Mouse (Mus musculus) small intestine, adult 2 months (tissue): Measurements from ENCODE around the gene Slc35d2. TPM values are rescaled to one million over a fixed set of nuclear protein-coding genes. Genes with fewer than 3 reads are reported as not detected.

Experiments
- H3K27ac ChIP-seq: fragments of 200-500 bp; 2 replicates; pipeline ENCODE4 v1.5.1; 2012; ENCODE audit warnings: low read depth, low read length, control low read depth, inconsistent platforms; ENCODE audit not compliant: insufficient read depth
- H3K27me3 ChIP-seq: fragments of 200-500 bp; 2 replicates; pipeline ENCODE4 v1.6.1; 2012; ENCODE audit warnings: mild to moderate bottlenecking, moderate library complexity, low read length, inconsistent platforms; ENCODE audit not compliant: control insufficient read depth, insufficient read depth
- H3K36me3 ChIP-seq: fragments of 200-500 bp; 2 replicates; pipeline ENCODE4 v1.6.1; 2012; ENCODE audit warnings: mild to moderate bottlenecking, low read length, control low read depth, inconsistent platforms; ENCODE audit not compliant: control insufficient read depth, insufficient read depth
- H3K4me1 ChIP-seq: fragments of 200-500 bp; 2 replicates; pipeline ENCODE4 v1.6.1; 2012; ENCODE audit warnings: low read length, inconsistent platforms, mixed read lengths; ENCODE audit not compliant: control insufficient read depth, insufficient read depth, insufficient read length
- H3K4me3 ChIP-seq: fragments of 200-500 bp; 2 replicates; pipeline ENCODE4 v1.5.1; 2012; ENCODE audit warnings: low read depth, mild to moderate bottlenecking, control low read depth, inconsistent platforms, low read length, moderate library complexity
- CTCF ChIP-seq: fragments of 200-500 bp; IDR thresholded peaks from 2 replicates; pipeline ENCODE4 v1.5.1; 2012; ENCODE audit warnings: low read depth, mild to moderate bottlenecking, control low read depth, inconsistent platforms, low read length, moderate library complexity, mixed read lengths; ENCODE audit not compliant: insufficient replicate concordance, insufficient read length; ENCODE audit errors: extremely low read depth
- POLR2A ChIP-seq: fragments of 200-500 bp; IDR thresholded peaks from 2 replicates; pipeline ENCODE4 v1.6.1; 2012; ENCODE audit warnings: low read depth, mild to moderate bottlenecking, control low read depth, inconsistent platforms, low read length, moderate library complexity
- WGBS: fragments of 180-500 bp; shearing (Covaris S2); methylation state at CpG from one replicate; pipeline ENCODE4 v1.1.7; 2018; 5-methylcytosine and 5-hydroxymethylcytosine counted together
- polyA plus RNA-seq: library from polyadenylated mRNA; depleted of rRNA; stranded (reverse); fragments of >200 nt; gene quantifications from 2 replicates; pipeline ENCODE4 v1.2.3, GENCODE M21; 2012

Slc35d2 gene
- polyA plus RNA-seq, 1 experiment, result 7.1 TPM

GRCm38 (mm10) chr13:64093341-64093740 is 35.8 kb downstream of the Slc35d2 start:
- peaks cover 3% of the 10 kb centered on the region for H3K36me3 ChIP-seq
- 2% methylated on average over 1 of the region's 1 CpGs for WGBS
- no peaks in the 10 kb centered on the region for H3K4me1 ChIP-seq
- TF ChIP-seq CTCF, result no peak
- TF ChIP-seq POLR2A, result no peak
- no peak overlapping the region for H3K4me3 ChIP-seq
- H3K27me3 ChIP-seq, result no peaks in the 10 kb centered on the region
- no peak overlapping the region for H3K27ac ChIP-seq

DNA sequence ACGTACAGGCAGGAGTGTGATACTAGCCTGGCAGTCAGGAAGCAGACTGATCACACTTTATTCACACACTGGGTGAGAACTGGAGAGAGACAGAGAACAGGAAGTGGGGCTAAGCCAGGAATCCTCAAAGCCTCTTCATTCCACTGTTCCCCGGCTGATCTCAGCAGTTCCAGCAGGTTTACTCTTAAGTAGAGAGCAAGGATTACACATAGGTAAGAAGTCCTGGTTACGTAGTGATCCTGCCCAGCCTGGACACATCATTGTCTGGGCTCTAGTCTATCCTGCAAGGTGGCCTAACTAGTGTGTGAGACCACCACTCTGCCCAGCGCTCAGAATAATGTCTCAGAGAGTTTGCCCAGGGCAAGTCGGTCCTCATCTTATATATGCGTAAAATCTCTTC is 36.4 kb downstream of the Slc35d2 start:
- no peak overlapping the region for H3K4me3 ChIP-seq
- no peaks in the 10 kb centered on the region for H3K4me1 ChIP-seq
- no peaks in the 10 kb centered on the region for H3K27me3 ChIP-seq
- WGBS, result 71% methylated on average over 6 of the region's 6 CpGs
- TF ChIP-seq CTCF, result no peak
- no peak for TF ChIP-seq POLR2A
- H3K27ac ChIP-seq, result no peak overlapping the region
- peaks cover 3% of the 10 kb centered on the region for H3K36me3 ChIP-seq

- H3K27ac ChIP-seq, result no peak overlapping the region
- TF ChIP-seq POLR2A (no peak), CTCF (no peak)
- H3K36me3 ChIP-seq, result peaks cover 2% of the 10 kb centered on the region
- H3K27me3 ChIP-seq, result no peaks in the 10 kb centered on the region
- H3K4me1 ChIP-seq, result no peaks in the 10 kb centered on the region
- H3K4me3 ChIP-seq, result no peak overlapping the region
- WGBS, result 76% methylated on average over 3 of the region's 3 CpGs
These were observed 37.0 kb downstream of the Slc35d2 start for GRCm38 (mm10) chr13:64092141-64092540.

DNA sequence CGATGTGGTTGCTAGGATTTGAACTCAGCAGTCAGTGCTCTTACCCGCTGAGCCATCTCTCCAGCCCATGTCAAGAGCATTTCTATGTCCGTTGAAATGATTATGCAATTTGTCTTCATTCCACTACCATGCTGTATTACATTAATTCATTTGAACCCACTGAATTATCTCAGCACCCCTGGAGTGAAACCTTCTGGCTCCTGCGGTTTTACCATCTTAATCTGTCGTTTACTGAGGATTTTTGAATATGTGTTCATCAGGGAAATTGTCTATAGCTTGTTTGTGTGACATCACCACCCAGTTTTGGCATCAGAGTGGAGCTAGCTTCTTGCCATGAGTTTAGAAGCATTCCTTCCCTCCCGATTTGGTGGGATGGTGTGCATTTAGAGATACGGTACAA is 38.2 kb downstream of the Slc35d2 start:
- H3K4me3 ChIP-seq, result no peak overlapping the region
- no peaks in the 10 kb centered on the region for H3K4me1 ChIP-seq
- TF ChIP-seq POLR2A, result no peak
- TF ChIP-seq CTCF, result no peak
- 80% methylated on average over 7 of the region's 7 CpGs for WGBS
- no peaks in the 10 kb centered on the region for H3K36me3 ChIP-seq
- H3K27ac ChIP-seq, result no peak overlapping the region
- H3K27me3 ChIP-seq, result no peaks in the 10 kb centered on the region

DNA sequence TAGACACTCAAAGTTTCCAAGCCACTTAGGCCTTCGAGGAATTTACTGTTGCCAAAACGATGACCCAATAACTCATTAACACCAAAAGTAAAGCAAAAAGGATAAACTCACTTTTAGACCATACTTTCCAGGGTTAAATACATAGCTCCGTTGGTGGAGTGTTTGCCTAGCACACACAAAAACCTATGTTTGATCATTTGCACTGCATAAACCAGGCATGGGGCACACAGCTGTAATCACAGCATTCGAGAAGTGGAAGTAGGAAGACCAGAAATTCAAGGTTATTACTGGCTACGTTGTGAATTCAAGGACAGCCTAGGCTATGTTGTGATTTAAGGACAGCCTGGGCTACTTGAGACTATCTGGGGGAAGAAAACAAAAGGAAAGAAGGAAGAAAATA is 38.9 kb downstream of the Slc35d2 start:
- TF ChIP-seq POLR2A (no peak), CTCF (no peak)
- Histone ChIP-seq H3K27ac (no peak overlapping the region), H3K36me3 (no peaks in the 10 kb centered on the region), H3K27me3 (no peaks in the 10 kb centered on the region), H3K4me1 (no peaks in the 10 kb centered on the region), H3K4me3 (no peak overlapping the region)
- WGBS, result 55% methylated on average over 5 of the region's 5 CpGs

DNA sequence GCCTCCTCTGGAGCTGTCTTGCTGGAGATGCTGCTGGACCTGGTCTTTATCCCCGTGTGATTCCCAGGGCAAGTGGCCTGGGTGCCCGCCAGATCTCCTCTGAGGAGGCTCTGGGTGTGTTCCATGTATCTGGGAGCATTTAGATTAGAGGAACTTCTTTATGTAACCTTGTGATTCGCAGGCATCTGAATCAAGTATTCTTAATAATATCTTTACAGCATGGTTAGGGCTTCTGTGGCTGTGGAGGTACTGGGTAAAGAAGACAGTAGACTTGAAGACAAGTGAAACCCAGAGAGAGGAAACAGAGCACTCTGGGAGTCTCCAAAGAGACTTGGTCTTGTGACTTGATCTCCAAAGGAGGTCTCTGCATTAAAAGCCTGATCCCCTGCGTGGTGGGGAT is 40.0 kb downstream of the Slc35d2 start, which contains the start of gene Hsd17b3:
Gene Hsd17b3, minus strand, starts transcription at position 101 of the 400 bp plus-strand sequence.
- Histone ChIP-seq H3K4me1 (no peaks in the 10 kb centered on the region), H3K27me3 (no peaks in the 10 kb centered on the region), H3K27ac (no peak within 1 kb of the TSS), H3K36me3 (no peaks in the 10 kb centered on the region), H3K4me3 (no peak within 1 kb of the TSS)
- TF ChIP-seq CTCF, result no peak
- TF ChIP-seq POLR2A, result no peak
- whole genome bisulfite sequencing, result 71% methylated on average over 4 of the region's 4 CpGs

DNA sequence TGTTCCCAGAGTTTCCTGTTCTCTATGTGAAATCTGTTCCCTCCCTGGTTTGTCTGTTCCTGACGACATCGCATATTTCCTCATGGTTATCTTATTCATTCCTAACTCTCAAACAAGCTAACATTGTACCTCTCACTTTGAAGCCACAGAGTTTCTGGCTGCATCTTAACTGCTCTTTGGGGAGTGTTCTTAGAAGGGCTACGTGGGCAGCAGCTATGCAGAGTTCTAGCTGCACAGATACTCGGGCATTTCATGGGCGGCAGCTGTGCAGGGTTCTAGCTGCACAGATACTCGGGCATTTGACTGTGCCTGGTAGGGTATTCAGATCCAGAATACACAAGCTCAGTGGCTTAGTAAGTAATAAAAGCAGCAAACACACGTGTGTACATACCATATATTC is 41.1 kb downstream of the Slc35d2 start:
- Histone ChIP-seq H3K36me3 (no peaks in the 10 kb centered on the region), H3K27me3 (no peaks in the 10 kb centered on the region), H3K4me1 (no peaks in the 10 kb centered on the region), H3K4me3 (no peak overlapping the region), H3K27ac (no peak overlapping the region)
- 67% methylated on average over 7 of the region's 7 CpGs for WGBS
- no peak for TF ChIP-seq CTCF
- no peak for TF ChIP-seq POLR2A

- WGBS, result 67% methylated on average over 5 of the region's 5 CpGs
- no peaks in the 10 kb centered on the region for H3K36me3 ChIP-seq
- TF ChIP-seq CTCF (no peak), POLR2A (no peak)
- H3K4me1 ChIP-seq, result no peaks in the 10 kb centered on the region
- no peaks in the 10 kb centered on the region for H3K27me3 ChIP-seq
- no peak overlapping the region for H3K27ac ChIP-seq
- H3K4me3 ChIP-seq, result no peak overlapping the region
These were observed 43.1 kb downstream of the Slc35d2 start for GRCm38 (mm10) chr13:64086036-64086435.
